Mouse (Mus musculus) adrenal gland, postnatal 25 days (tissue): Measurements from ENCODE around the gene Vmn1r126. TPM values are rescaled to one million over a fixed set of nuclear protein-coding genes. Genes with fewer than 3 reads are reported as not detected.
"Not testable (repeated sequence)": the region's sequence is repeated elsewhere in the genome, so short reads cannot be mapped to it uniquely, and the experiment has no call there.

Experiments
- DNase-seq: peaks from one replicate; pipeline ENCODE4 v3.0.0; 2021; ENCODE audit warnings: mixed read lengths
- long read RNA-seq: library from polyadenylated mRNA; stranded (forward); transcript quantifications from one replicate; pipeline ENCODE4 v2.0.0, GENCODE M21; 2021
- total RNA-seq: library from RNA; stranded (reverse); gene quantifications from 2 replicates; pipeline ENCODE4 v1.2.3, GENCODE M21; 2021

Vmn1r126 gene
- not detected in 2 replicates for total RNA-seq
- long read RNA-seq = 0 reads

DNA sequence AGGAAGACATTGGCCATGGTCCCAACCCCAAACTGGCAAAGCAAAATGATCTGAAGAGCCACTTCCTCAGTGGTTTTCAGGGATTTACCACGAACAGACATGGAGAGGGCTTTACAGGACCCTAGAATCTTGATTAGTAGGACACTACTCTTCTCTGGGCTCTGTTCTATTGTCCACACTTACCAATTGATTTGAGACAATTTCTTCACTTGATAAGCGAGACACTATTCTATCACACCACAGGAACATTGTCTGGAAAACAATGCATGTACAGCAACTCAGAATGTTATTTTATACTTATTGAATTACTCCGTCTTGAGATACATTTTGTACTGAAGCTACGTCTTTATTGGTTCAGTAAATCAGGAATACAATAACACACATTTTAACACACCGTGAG, at the start of gene Vmn1r126:
Gene Vmn1r126 (minus strand): TSS at position 101 of the 400 bp plus-strand sequence.
- not testable (repeated sequence) for DNase-seq

DNA sequence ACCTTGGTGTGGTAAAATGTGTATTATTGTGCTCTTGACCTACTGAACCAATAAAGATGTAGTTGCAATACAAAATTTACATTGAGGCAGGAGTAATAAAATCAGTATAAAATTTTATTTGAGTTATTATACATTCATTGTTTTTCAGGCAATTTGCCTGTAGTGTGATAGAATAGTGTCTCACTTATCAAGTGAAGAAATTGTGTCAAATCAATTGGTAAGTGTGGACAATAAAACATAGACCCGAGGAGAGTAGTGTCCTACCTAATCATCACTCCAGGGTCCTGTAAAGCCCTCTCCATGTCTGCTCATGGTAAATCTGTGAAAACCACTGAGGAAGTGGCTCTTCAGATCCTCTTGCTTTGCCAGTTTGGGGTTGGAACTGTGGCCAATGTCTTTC, 47.8 kb upstream of the Vmn1r126 start, which contains the start of gene Vmn1r128:
Gene Vmn1r128 (plus strand): TSS at position 301 of the 400 bp plus-strand sequence.
- DNase-seq = not testable (repeated sequence)

DNA sequence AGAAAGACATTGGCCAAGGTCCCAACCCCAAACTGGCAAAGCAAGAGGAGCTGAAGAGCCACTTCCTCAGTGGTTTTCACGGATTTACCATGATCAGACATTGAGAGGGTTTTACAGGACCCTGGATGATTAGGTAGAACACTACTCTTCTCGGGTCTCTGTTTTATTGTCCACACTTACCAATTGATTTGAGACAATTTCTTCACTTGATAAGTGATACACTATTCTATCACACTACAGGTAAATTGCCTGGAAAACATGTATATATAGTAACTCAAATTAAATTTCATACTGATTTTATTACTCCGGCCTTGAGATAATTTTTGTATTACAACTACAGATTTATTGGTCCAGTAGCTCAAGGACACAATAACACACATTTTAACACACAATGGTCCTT, 18.5 kb upstream of the Vmn1r126 start, which contains the start of gene Vmn1r127:
Gene Vmn1r127 (minus strand): TSS at position 101 of the 400 bp plus-strand sequence.
- DNase-seq = not testable (repeated sequence)

DNA sequence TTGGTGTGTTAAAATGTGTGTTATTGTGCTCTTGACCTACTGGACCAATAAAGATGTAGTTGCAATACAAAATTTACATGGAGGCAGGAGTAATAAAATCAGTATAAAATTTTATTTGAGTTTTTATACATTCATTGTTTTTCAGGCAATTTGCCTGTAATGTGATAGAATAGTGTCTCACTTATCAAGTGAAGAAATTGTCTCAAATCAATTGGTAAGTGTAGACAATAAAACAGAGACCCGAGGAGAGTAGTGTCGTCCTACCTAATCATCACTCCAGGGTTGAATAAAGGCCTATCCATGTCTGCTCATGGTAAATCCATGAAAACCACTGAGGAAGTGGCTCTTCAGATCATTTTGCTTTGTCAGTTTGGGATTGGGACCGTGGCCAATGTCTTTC, 29.4 kb downstream of the Vmn1r126 start, which contains the start of gene Vmn1r125:
Gene Vmn1r125 (plus strand): TSS at position 301 of the 400 bp plus-strand sequence.
- not testable (repeated sequence) for DNase-seq

DNA sequence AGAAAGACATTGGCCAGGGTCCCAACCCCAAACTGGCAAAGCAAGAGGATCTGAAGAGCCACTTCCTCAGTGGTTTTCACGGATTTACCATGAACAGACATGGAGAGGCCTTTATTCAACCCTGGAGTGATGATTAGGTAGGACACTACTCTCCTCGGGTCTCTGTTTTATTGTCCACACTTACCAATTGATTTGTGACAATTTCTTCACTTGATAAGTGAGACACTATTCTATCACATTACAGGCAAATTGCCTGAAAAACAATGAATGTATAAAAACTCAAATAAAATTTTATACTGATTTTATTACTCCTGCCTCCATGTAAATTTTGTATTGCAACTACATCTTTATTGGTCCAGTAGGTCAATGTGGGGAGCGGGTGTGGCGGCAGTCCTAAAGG, 40.8 kb downstream of the Vmn1r126 start, which contains the start of gene Vmn1r124:
Gene Vmn1r124 (minus strand): TSS at position 101 of the 400 bp plus-strand sequence.
- DNase-seq = not testable (repeated sequence)

Other genes with a start within 250 kb of the Vmn1r126 start
- gene Vmn1r120, start 247.7 kb downstream of the Vmn1r126 start, total RNA-seq = not detected in 2 replicates
- not detected in 2 replicates for gene Vmn1r121, start 203.0 kb downstream of the Vmn1r126 start, total RNA-seq
- not detected in 2 replicates for gene Vmn1r122, start 167.3 kb downstream of the Vmn1r126 start, total RNA-seq
- not detected in 2 replicates for gene Vmn1r123, start 139.3 kb downstream of the Vmn1r126 start, total RNA-seq
- not detected in 2 replicates for gene Gm5157, start 111.0 kb downstream of the Vmn1r126 start, total RNA-seq
- gene Vmn1r124, start 40.9 kb downstream of the Vmn1r126 start, total RNA-seq = not detected in 2 replicates
- gene Vmn1r125, start 29.3 kb downstream of the Vmn1r126 start, total RNA-seq = not detected in 2 replicates
- not detected in 2 replicates for gene Vmn1r127, start 18.4 kb upstream of the Vmn1r126 start, total RNA-seq
- gene Vmn1r128, start 47.9 kb upstream of the Vmn1r126 start, total RNA-seq = not detected in 2 replicates
- gene Vmn1r129, start 59.8 kb upstream of the Vmn1r126 start, total RNA-seq = not detected in 2 replicates
- gene Gm6882, start 131.3 kb upstream of the Vmn1r126 start, total RNA-seq = not detected in 2 replicates
- not detected in 2 replicates for gene Vmn1r130, start 210.3 kb upstream of the Vmn1r126 start, total RNA-seq
- not detected in 2 replicates for gene Vmn1r131, start 244.6 kb upstream of the Vmn1r126 start, total RNA-seq